Mouse (Mus musculus) spleen, adult 2 months (tissue): ENCODE results near the gene Map1b.

ENCODE experiments used
- CTCF ChIP-seq: fragments of 200-500 bp; IDR thresholded peaks from 2 replicates; pipeline ENCODE4 v1.5.1; 2011; ENCODE audit warnings: mild to moderate bottlenecking, inconsistent platforms; ENCODE audit not compliant: insufficient read depth, insufficient read length, insufficient replicate concordance; ENCODE audit errors: extremely low read depth
- POLR2A ChIP-seq: fragments of 200-500 bp; IDR thresholded peaks from 2 replicates; pipeline ENCODE4 v1.6.1; 2011; ENCODE audit warnings: low read depth, low read length, inconsistent platforms

- TF ChIP-seq CTCF (no peak), POLR2A (no peak)
These were observed 51.8 kb downstream of the Map1b start for GRCm38 (mm10) chr13:99464551-99464950.
